Mouse (Mus musculus): ENCODE results near the gene Srrm2. TPM values are rescaled to one million over a fixed set of nuclear protein-coding genes. Genes with fewer than 3 reads are reported as not detected.

Srrm2 gene
- total and polyA plus RNA-seq, 2 experiments from 2014 or later, result 85.9 to 196 TPM

DNA sequence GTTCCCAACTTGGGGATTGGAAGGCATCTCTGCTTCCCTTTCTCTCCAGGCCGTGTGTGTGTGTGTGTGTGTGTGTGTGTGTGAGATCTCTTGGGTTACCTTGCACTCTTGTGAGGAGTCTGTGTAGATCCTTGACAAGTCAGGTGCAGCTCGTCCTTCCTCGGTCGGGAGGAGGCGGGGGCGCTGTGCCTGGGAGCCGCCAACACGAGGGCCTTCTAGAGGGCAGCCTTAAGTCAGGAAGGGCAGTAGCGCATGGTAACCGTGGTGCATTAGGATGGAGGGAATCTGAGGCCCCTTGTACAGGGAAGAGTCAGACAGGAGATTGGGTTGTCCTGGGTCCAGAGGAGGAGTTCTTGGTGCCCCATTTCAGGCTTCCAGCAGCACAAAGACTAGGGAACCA lies 14.1 kb upstream of the Srrm2 start:
- TF ChIP-seq EP300 (IDR thresholded peaks at IDR 0.05; ENCODE audit: low read depth), result no peak
- no peak for TF ChIP-seq CTCF (IDR thresholded peaks at IDR 0.05; ENCODE audit: low read depth)
- no peak for DNase-seq (ENCODE audit: low spot score)
- no peaks in the 10 kb centered on the region for H3K36me3 ChIP-seq (replicated peaks; ENCODE audit: control insufficient read depth, insufficient read depth, low read length)
- no peaks in the 10 kb centered on the region for H3K9me3 ChIP-seq (replicated peaks; ENCODE audit: control insufficient read depth, low read length)
- WGBS, result 76% methylated on average over 10 of the region's 10 CpGs
- no peak overlapping the region for H3K4me2 ChIP-seq (ENCODE audit: low read depth, low read length)
- H3K4me1 ChIP-seq (ENCODE audit: control insufficient read depth, insufficient read depth), result 0 out of 2 replicates have a peak, but pooled peaks cover 3% of the 10 kb centered on the region
- no peaks in the 10 kb centered on the region for H3K27me3 ChIP-seq (ENCODE audit: control insufficient read depth, insufficient read depth, low read length)
- H3K27ac ChIP-seq (ENCODE audit: low read depth), result no peak overlapping the region
- ATAC-seq (ENCODE audit: insufficient read depth, low read depth), result no peak
- H3K9ac ChIP-seq (replicated peaks; ENCODE audit: low read depth, low read length), result no peak overlapping the region
- H3K4me3 ChIP-seq (ENCODE audit: low read depth, low read length), result no peak overlapping the region

DNA sequence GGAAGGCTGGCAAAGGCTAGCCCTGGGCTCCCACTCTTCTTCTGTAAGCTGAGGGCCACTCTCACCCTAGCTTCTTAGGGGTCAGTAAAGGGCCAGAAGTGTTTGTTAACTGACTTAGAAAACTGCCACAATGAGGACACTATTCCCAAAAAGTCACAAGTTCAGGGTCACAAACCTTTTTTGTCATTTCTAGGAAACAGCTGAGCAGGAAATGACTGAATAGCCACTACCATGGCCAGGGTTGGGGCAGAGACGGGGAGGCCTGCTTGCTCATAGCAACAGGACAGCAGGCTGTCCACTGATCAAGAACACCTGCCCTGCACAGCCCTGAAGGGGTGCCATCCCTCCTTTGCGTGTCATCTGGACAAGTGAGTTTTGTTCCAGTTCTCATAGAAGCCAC lies 13.2 kb upstream of the Srrm2 start:
- Histone ChIP-seq H3K27me3 (ENCODE audit: control insufficient read depth, insufficient read depth, low read length) (no peaks in the 10 kb centered on the region), H3K4me3 (ENCODE audit: low read depth, low read length) (no peak overlapping the region), H3K27ac (ENCODE audit: low read depth) (no peak overlapping the region), H3K4me1 (ENCODE audit: control insufficient read depth, insufficient read depth) (no peaks in the 10 kb centered on the region), H3K36me3 (replicated peaks; ENCODE audit: control insufficient read depth, insufficient read depth, low read length) (no peaks in the 10 kb centered on the region), H3K4me2 (ENCODE audit: low read depth, low read length) (no peak overlapping the region), H3K9ac (replicated peaks; ENCODE audit: low read depth, low read length) (no peak overlapping the region), H3K9me3 (replicated peaks; ENCODE audit: control insufficient read depth, low read length) (no peaks in the 10 kb centered on the region)
- 74% methylated on average over 2 of the region's 2 CpGs for WGBS
- DNase-seq (ENCODE audit: low spot score) (no peak), ATAC-seq (ENCODE audit: insufficient read depth, low read depth) (no peak)
- no peak for TF ChIP-seq CTCF (IDR thresholded peaks at IDR 0.05; ENCODE audit: low read depth)

DNA sequence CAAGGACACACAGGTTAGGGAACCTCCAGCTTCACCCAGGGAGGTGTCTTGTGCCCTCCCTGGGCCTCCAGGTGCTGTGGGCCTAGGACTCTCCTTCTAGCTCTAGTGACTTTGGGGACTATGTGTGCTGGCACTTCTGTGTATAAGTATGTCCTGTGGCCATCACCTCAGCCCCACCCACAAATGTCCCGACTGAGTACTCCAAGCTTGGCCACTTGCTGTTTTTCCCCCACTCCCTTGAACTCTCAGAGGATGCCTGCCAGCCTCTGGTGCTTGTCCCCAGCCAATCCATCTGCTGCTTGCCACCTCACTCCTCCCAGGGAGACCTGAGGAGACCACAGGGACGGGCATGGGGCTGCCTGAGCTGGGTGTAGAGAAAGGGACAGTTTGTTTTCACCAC lies 11.9 kb upstream of the Srrm2 start:
- Histone ChIP-seq H3K4me3 (ENCODE audit: low read depth, low read length) (no peak overlapping the region), H3K9ac (replicated peaks; ENCODE audit: low read depth, low read length) (no peak overlapping the region), H3K9me3 (replicated peaks; ENCODE audit: control insufficient read depth, low read length) (no peaks in the 10 kb centered on the region), H3K27ac (ENCODE audit: low read depth) (no peak overlapping the region), H3K4me2 (ENCODE audit: low read depth, low read length) (no peak overlapping the region), H3K4me1 (ENCODE audit: control insufficient read depth, insufficient read depth) (no peaks in the 10 kb centered on the region), H3K27me3 (ENCODE audit: control insufficient read depth, insufficient read depth, low read length) (no peaks in the 10 kb centered on the region), H3K36me3 (replicated peaks; ENCODE audit: control insufficient read depth, insufficient read depth, low read length) (no peaks in the 10 kb centered on the region)
- TF ChIP-seq EP300 (IDR thresholded peaks at IDR 0.05; ENCODE audit: low read depth) (no peak), CTCF (IDR thresholded peaks at IDR 0.05; ENCODE audit: low read depth) (no peak)
- DNase-seq (ENCODE audit: low spot score), result no peak
- WGBS, result 39% methylated on average over 2 of the region's 2 CpGs
- no peak for ATAC-seq (ENCODE audit: insufficient read depth, low read depth)

DNA sequence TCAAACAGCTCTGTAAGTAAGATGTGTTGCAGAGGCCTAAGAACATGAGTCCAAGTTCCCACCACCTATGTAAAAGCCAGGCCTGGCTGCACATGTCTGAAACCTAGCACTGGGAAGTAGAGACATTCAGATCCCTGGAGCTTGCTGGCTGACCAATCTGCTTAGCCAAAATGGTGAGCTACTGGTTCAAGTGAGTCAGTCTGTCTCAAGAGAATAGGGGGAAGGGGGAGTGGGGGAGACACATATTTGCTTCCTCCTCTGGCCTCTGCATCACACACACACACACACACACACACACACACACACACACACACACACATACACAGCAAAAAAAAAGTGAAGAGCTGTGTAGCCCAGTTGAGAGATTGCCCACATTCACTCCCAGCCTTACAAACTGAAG lies 7.0 kb upstream of the Srrm2 start:
- H3K9ac ChIP-seq (replicated peaks; ENCODE audit: low read depth, low read length), result no peak overlapping the region
- H3K9me3 ChIP-seq (replicated peaks; ENCODE audit: control insufficient read depth, low read length), result no peaks in the 10 kb centered on the region
- H3K4me2 ChIP-seq (ENCODE audit: low read depth, low read length), result no peak overlapping the region
- H3K4me3 ChIP-seq (ENCODE audit: low read depth, low read length), result no peak overlapping the region
- DNase-seq (ENCODE audit: low spot score), result no peak
- H3K36me3 ChIP-seq (replicated peaks; ENCODE audit: control insufficient read depth, insufficient read depth, low read length), result no peaks in the 10 kb centered on the region
- H3K4me1 ChIP-seq (ENCODE audit: control insufficient read depth, insufficient read depth), result peaks cover 12% of the 10 kb centered on the region; the same call in 1 of the 2 replicates
- H3K27me3 ChIP-seq (ENCODE audit: control insufficient read depth, insufficient read depth, low read length), result no peaks in the 10 kb centered on the region
- no peak for ATAC-seq (ENCODE audit: insufficient read depth, low read depth)
- TF ChIP-seq CTCF (IDR thresholded peaks at IDR 0.05; ENCODE audit: low read depth) (no peak), EP300 (IDR thresholded peaks at IDR 0.05; ENCODE audit: low read depth) (no peak)
- H3K27ac ChIP-seq (ENCODE audit: low read depth), result no peak overlapping the region

DNA sequence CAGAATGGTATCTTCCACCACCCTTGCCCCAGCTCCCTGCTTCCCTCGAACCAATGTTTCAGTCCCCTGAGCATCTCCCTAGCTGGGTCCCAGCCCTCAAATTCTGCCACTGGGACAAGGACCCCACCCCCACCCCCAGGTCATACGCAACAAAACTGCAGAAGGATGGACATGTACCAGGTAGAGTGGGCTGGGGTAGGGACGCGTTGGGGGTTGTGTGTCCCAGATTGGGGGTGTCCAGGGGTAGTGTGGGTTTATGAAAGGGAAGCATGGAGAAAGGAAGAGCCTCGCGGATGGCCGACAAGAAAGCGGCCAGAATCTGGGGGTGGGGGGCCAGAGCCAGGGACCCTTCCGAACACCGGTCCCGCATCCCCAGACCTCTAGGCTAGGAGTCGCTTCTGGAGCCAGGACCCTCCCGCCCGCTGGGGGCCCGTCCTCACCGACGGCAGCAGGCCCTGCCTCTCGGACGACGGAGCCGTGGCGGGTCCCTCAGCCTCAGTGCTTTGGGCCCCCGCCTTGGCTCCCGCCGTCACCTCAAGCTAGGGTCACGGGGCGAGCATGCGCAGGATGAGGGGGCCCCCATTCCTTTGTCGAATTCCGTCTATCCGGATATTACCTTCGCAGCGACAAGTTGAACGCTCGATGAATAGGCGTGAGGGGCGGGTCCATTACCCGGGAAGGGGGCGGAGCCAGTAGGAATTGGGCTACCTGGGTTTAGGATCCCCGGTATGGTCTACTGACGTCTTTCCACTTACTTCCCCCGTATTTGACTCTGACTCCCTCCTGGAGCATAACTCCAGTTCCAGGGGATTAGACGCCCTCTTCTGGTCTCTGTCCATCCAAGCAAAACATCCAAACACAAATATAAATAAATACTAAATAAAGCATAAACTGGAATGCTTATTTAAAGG lies 4.5 kb upstream of the Srrm2 start, which contains the start of gene Flywch2:
TSS of gene Flywch2 (minus strand) at position 521 of the 911 bp plus-strand sequence.
- Histone ChIP-seq H3K4me2 (ENCODE audit: low read depth, low read length) (peak within 1 kb of the TSS; percentile 77), H3K9ac (replicated peaks; ENCODE audit: low read depth, low read length) (peak within 1 kb of the TSS; percentile 32; the same call in 1 of the 2 replicates), H3K4me3 (ENCODE audit: low read depth, low read length) (peak within 1 kb of the TSS; percentile 47), H3K36me3 (replicated peaks; ENCODE audit: control insufficient read depth, insufficient read depth, low read length) (no peaks in the 10 kb centered on the region), H3K27ac (ENCODE audit: low read depth) (no peak within 1 kb of the TSS), H3K27me3 (ENCODE audit: control insufficient read depth, insufficient read depth, low read length) (no peaks in the 10 kb centered on the region), H3K9me3 (replicated peaks; ENCODE audit: control insufficient read depth, low read length) (no peaks in the 10 kb centered on the region), H3K4me1 (ENCODE audit: control insufficient read depth, insufficient read depth) (peaks cover 24% of the 10 kb centered on the region)
- WGBS, result 5% methylated on average over 43 of the region's 43 CpGs
- TF ChIP-seq EP300 (IDR thresholded peaks at IDR 0.05; ENCODE audit: low read depth) (no peak), CTCF (IDR thresholded peaks at IDR 0.05; ENCODE audit: low read depth) (no peak)
- ATAC-seq (ENCODE audit: insufficient read depth, low read depth) (peak; percentile 33; the same call in 1 of the 2 replicates), DNase-seq (ENCODE audit: low spot score) (peak; percentile 62)

All from heart, postnatal 0 days (tissue).